Mouse (Mus musculus) thymus, postnatal 0 days (tissue): ENCODE measurements around the gene Tubg2. TPM values are rescaled to one million over a fixed set of nuclear protein-coding genes. Genes with fewer than 3 reads are reported as not detected.

Source experiments
- DNase-seq: peaks from one replicate; pipeline ENCODE4 v3.0.0-alpha.2; 2015; ENCODE audit warnings: low spot score
- microRNA-seq: library from miRNA; unstranded; fragments of <30 nt; microRNA quantifications from one replicate; pipeline ENCODE4, GENCODE M21; 2016; ENCODE audit warnings: borderline number of aligned reads
- polyA plus RNA-seq: library from polyadenylated mRNA; unstranded; fragments of >200 nt; fragmentation: Nextera tagmentation; extraction: Ambion mirVana; gene quantifications from 2 replicates; pipeline ENCODE4 v1.2.1, GENCODE M21; 2015

Tubg2 gene
- polyA plus RNA-seq, 1 experiment from 2014 or later: 1.6 TPM

DNA sequence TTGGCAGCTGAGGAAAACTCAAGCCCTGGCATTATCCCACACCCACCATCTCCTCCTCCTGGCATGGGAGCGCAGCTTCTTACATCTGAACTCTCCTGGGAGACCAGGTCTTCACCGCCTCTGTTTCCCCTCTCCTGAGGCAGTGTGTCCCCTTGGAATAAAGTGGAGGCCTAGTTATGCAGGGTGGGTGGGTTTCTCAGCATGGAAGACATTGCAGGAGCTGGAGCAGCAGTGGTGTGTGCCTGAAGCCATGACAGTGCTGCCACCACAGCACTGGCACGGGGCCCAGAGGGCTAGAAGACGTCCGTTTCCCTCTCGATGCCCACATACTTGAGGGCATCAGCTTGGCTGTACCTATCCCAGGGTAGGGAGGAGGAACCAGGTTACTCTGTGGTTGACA lies 36.9 kb downstream of the Tubg2 start:
- DNase-seq: no peak

DNA sequence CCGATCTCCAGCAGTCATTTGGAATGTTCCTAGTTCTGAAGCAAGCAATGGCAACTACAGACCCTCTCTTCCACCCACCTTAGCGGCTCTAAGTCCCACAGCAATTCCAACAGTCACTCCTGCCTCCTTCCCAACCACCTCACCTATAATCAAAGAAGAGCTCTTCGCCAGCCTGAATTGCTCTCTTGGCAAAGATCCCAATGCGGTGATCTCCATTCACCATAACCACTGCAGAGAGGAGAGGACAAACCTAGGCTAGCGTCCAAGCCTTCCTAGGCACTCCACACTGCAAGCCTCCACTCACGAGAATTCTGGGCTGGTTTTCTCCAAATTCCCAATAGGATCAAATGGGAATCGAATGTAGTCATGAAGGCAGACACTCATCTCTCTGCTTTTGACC lies 37.4 kb downstream of the Tubg2 start:
- no peak for DNase-seq

DNA sequence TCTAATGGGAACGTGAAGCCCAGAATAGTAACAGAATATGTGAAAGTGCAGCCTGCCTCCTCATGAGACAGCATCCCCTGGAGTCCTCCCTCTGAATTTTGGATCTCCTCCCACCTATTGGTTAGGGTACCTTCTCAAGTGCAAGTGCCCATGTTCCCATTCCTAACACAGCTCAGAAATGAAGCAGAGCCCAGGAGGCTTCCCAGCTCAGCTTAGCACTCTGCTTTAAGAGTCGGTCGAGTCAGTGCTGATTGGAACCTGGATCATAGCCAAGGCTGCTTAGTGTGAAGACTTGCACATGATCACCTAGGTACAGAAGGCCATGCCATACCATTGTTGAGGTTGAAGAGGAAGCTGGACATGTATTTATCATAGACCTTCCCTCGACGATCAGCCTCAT lies 38.4 kb downstream of the Tubg2 start:
- no peak for DNase-seq

DNA sequence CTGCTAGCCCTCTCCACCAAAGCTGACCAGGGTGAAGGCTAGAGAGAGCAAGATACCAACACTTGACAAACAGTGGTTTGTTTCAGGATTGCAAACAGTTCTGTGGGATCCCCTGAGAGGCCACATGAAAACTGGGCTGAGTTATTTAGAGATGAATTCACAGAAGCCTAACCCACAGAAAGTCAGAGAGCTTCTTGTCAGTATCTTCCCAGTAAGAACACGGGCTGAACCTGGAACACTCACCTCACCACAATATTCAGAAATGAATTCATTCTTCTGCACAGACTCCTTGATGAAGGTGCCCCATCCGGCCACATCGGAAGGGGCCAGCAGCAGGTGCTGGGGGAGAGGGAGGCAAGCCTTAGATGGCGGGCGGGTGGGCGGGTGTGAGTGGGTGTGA lies 38.9 kb downstream of the Tubg2 start:
- DNase-seq: peak; percentile 31

DNA sequence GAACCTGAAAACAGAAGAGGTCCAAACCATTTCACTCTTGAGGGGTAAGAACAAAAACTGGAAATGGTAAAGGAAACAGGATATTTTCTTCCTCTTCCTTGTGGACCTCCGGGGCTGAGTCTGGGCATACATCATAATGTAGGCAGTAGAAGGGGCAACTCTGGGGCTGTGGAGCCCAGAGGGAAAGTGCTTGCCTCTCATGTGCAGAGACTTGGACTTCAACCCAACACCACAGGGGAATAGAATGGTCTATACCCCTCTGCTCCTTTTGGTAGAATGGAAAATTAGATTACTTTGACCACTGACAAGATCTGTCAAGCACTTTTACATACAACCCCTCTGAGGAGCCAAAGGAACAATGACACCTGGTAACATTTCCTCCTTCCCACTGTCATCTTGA lies 39.4 kb downstream of the Tubg2 start:
- DNase-seq: no peak

DNA sequence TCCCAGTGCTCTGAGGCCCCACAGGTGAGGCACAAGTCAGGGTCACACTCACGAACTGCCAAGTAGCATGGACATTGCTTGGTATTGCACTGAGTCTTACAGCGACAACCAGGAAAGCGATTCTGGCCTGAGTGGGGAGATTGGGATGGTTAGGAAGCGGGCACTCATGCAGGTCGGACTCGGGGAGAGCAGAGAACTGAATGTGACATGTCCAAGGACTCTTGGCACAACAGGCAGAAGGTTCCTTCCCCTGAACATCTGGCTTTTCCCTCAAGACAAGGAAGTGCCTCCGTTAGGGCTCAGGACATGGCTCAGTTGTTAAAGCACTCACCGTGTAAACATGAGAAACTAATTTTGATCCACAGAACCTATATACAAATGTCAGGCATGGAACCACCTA lies 39.9 kb downstream of the Tubg2 start:
- no peak for DNase-seq

DNA sequence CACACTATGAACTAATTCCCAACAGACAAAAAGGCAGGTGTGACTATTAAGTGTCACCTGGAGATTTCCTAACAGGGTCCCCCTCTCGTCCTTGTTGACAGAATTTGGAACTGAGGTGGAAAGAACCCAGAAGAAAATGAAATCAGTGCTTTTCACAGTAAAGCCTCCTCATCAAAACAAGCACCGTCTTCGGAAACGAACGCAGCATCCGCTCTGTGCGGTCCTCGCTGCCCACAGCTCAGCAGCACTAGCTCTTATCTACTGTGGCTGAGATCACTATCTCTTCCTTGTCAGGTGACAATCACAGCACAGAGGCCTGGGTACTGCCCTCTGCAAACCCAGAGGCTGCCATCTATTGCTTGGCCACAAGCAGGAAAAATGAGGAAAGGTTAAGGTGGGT lies 40.5 kb downstream of the Tubg2 start:
- no peak for DNase-seq

DNA sequence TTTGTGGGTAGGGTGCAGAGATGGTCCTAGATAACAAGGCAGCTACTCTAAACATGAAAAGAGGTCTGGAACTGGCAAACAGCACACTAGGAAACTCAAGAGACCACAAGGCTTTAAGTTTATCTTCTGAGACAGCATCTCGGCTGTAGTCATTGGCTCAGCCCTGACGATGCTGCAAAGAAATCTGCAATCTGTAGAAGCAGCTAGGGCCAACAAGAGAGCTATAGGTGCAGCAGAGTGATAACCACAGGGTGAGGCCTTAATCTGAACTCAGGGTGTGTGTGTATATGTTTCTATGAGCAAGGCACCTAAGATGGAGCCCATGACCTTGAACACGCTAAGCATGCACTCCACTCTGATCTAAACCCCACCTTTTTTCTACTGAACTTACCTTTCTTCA lies 43.8 kb downstream of the Tubg2 start:
- no peak for DNase-seq

DNA sequence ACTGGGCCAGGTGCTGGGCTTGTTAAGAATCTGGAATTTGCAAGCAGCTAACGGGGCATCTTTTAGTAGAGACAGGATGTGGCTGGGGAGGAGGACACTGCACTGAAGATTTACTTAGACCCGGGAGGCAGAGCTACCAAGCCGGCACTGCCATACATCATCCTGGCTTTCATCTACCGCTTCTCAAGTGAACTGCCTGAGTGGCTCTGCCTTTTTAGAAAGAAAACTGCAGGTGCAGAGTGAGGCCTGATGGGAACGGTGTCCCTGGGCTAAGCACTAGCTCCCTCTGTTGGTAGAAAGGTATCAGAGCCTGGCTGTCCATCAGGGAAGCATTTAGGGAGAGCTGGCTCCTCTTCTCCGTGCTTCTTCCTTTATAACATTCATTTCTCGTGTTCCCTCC lies 45.3 kb downstream of the Tubg2 start:
- peak; percentile 92 for DNase-seq

Small RNAs within 50 kb of the gene (microRNA-seq; reads per million reads assigned to microRNA genes)
- gene Gm27626: not detected

Other genes with a start within 250 kb of the Tubg2 start
- 79.7 and 84.2 TPM in 2 replicates for gene Stat3, start 216.4 kb upstream of the Tubg2 start, polyA plus RNA-seq
- 61.0 and 64.2 TPM in 2 replicates for gene Cavin1, start 185.0 kb upstream of the Tubg2 start, polyA plus RNA-seq
- gene Atp6v0a1, start 146.5 kb upstream of the Tubg2 start, polyA plus RNA-seq: 17.6 and 19.1 TPM in 2 replicates
- gene Naglu, start 85.9 kb upstream of the Tubg2 start, polyA plus RNA-seq: 10.5 and 11.5 TPM in 2 replicates
- 0.10 and 0.13 TPM in 2 replicates for gene Hsd17b1, start 77.5 kb upstream of the Tubg2 start, polyA plus RNA-seq
- gene Coasy, start 73.3 kb upstream of the Tubg2 start, polyA plus RNA-seq: 37.3 and 40.5 TPM in 2 replicates
- 79.8 and 80.8 TPM in 2 replicates for gene Mlx, start 68.6 kb upstream of the Tubg2 start, polyA plus RNA-seq
- 34.6 and 39.0 TPM in 2 replicates for gene Psmc3ip, start 60.5 kb upstream of the Tubg2 start, polyA plus RNA-seq
- gene Retreg3, start 36.0 kb upstream of the Tubg2 start, polyA plus RNA-seq: 20.9 and 22.2 TPM in 2 replicates
- 73.0 and 80.2 TPM in 2 replicates for gene Tubg1, start 36.0 kb upstream of the Tubg2 start, polyA plus RNA-seq
- 0.32 and 0.53 TPM in 2 replicates for gene Cntnap1, start 14.6 kb downstream of the Tubg2 start, polyA plus RNA-seq
- gene Plekhh3, start 15.4 kb downstream of the Tubg2 start, polyA plus RNA-seq: 2.4 and 2.8 TPM in 2 replicates
- 1.7 and 1.8 TPM in 2 replicates for gene Ccr10, start 19.5 kb downstream of the Tubg2 start, polyA plus RNA-seq
- gene Ezh1, start 70.6 kb downstream of the Tubg2 start, polyA plus RNA-seq: 13.7 and 13.8 TPM in 2 replicates
- gene Ramp2, start 90.1 kb downstream of the Tubg2 start, polyA plus RNA-seq: 29.6 and 30.8 TPM in 2 replicates
- gene Vps25, start 97.8 kb downstream of the Tubg2 start, polyA plus RNA-seq: 132 and 149 TPM in 2 replicates
- 1.4 and 2.1 TPM in 2 replicates for gene Wnk4, start 104.7 kb downstream of the Tubg2 start, polyA plus RNA-seq
- gene Cntd1, start 123.1 kb downstream of the Tubg2 start, polyA plus RNA-seq: 1.3 and 1.9 TPM in 2 replicates
- 164 and 179 TPM in 2 replicates for gene Coa3, start 123.2 kb downstream of the Tubg2 start, polyA plus RNA-seq
- gene Becn1, start 146.4 kb downstream of the Tubg2 start, polyA plus RNA-seq: 182 and 191 TPM in 2 replicates
- 123 and 135 TPM in 2 replicates for gene Psme3, start 160.3 kb downstream of the Tubg2 start, polyA plus RNA-seq
- 0.76 and 1.0 TPM in 2 replicates for gene Aoc2, start 169.2 kb downstream of the Tubg2 start, polyA plus RNA-seq
- gene Aoc3, start 174.7 kb downstream of the Tubg2 start, polyA plus RNA-seq: 0.69 and 0.78 TPM in 2 replicates
- gene G6pc, start 211.7 kb downstream of the Tubg2 start, polyA plus RNA-seq: 0.07 and 0.17 TPM in 2 replicates